Mouse (Mus musculus): ENCODE measurements around the gene Spryd7. TPM values are rescaled to one million over a fixed set of nuclear protein-coding genes. Genes with fewer than 3 reads are reported as not detected.

Spryd7 gene
- total RNA-seq, 2 experiments from 2014 or later: 22.3 to 29.5 TPM

GRCm38 (mm10) chr14:61536631-61537264, 19.9 kb downstream of the Spryd7 start:
- no peak for DNase-seq (ENCODE audit: low spot score in 2 of 2)

- DNase-seq (ENCODE audit: low spot score in 2 of 2): no peak
These were observed 20.9 kb downstream of the Spryd7 start for GRCm38 (mm10) chr14:61535811-61536210.

- DNase-seq (ENCODE audit: low spot score in 2 of 2): no peak
These were observed 25.7 kb downstream of the Spryd7 start for GRCm38 (mm10) chr14:61530966-61531365.

- no peak for DNase-seq (ENCODE audit: low spot score in 2 of 2)
These were observed 26.3 kb downstream of the Spryd7 start for GRCm38 (mm10) chr14:61530396-61530795.

- DNase-seq (ENCODE audit: low spot score in 2 of 2): no peak
These were observed 27.2 kb downstream of the Spryd7 start for GRCm38 (mm10) chr14:61529533-61529932.

- DNase-seq (ENCODE audit: low spot score in 2 of 2): no peak
These were observed 30.7 kb downstream of the Spryd7 start for GRCm38 (mm10) chr14:61526006-61526405.

GRCm38 (mm10) chr14:61523821-61524220, 32.9 kb downstream of the Spryd7 start:
- no peak for DNase-seq (ENCODE audit: low spot score in 2 of 2)

- DNase-seq (ENCODE audit: low spot score in 2 of 2): no peak
These were observed 37.8 kb downstream of the Spryd7 start for GRCm38 (mm10) chr14:61518659-61519480.

- DNase-seq (ENCODE audit: low spot score in 2 of 2): no peak
These were observed 39.9 kb downstream of the Spryd7 start for GRCm38 (mm10) chr14:61516471-61517426.

GRCm38 (mm10) chr14:61511494-61511893, 45.2 kb downstream of the Spryd7 start:
- DNase-seq (ENCODE audit: low spot score in 2 of 2): no peak

GRCm38 (mm10) chr14:61497716-61498490, 58.8 kb downstream of the Spryd7 start:
- peak; percentile 71 to 73 for DNase-seq (ENCODE audit: low spot score in 2 of 2)

- no peak for DNase-seq (ENCODE audit: low spot score in 2 of 2)
These were observed 63.1 kb downstream of the Spryd7 start for GRCm38 (mm10) chr14:61493511-61494135.

Other genes starting within 250 kb of the Spryd7 start
- gene Arl11, start 247.1 kb downstream of the Spryd7 start, total RNA-seq (2021): 1 to 10 TPM; 1.1 to 1.4 TPM
- gene Ebpl, start 196.4 kb downstream of the Spryd7 start, total RNA-seq (2021): 1 to 10 TPM; 4.1 to 4.2 TPM
- 10 to 100 TPM; 73.7 to 78.7 TPM for gene Kpna3, start 117.0 kb downstream of the Spryd7 start, total RNA-seq (2021)
- 10 to 100 TPM; 13.8 to 20.1 TPM for gene Trim13, start 41.4 kb upstream of the Spryd7 start, total RNA-seq (2021)
- under 1 TPM; 0.29 to 0.59 TPM for gene Kcnrg, start 50.6 kb upstream of the Spryd7 start, total RNA-seq (2021)

All from gastrocnemius, postnatal 4 days (tissue).